Mouse (Mus musculus): ENCODE measurements around the gene Eno2.

Eno2 gene

DNA sequence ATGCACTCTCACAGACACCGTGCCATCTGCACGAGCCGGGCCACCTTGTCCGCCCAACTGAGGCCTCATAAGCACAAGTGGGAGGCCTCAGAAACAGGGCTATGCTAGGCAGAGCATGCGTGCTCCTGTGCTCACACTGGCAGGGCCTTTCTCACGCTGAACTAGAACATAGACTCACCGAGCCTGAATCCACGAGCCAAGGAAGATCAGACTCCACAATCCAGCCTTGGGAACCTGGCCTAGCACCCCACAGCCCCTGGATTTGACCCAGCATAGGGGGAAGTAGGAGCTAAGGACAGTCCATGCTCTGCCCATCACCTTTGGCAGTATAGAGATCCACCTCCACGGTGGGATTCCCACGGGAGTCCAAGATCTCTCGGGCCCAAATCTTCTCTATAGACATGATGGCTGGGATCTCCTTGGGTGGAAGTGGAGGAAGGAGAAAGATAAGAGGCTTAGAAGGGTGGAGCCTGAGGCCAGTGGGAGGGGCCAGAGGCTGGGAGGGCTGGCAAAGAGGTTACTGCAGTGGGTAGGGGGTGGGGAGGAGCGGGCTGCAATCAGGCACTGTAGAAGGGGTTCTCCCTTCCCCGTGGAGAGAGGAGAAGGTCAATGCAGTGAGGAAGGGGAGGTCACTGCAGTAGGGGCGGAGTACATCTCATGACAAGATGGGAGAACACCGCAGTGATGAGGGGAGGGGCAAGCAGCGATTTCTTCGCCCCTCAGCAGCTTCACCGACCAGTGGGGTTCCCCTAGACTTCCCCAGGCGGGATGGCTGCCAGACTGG, 1.4 kb downstream of the Eno2 start:
- peak in 1 of 2 experiments; percentile 44 for DNase-seq (ENCODE audit: inconsistent age in 2 of 2, low spot score in 1 of 2)

DNA sequence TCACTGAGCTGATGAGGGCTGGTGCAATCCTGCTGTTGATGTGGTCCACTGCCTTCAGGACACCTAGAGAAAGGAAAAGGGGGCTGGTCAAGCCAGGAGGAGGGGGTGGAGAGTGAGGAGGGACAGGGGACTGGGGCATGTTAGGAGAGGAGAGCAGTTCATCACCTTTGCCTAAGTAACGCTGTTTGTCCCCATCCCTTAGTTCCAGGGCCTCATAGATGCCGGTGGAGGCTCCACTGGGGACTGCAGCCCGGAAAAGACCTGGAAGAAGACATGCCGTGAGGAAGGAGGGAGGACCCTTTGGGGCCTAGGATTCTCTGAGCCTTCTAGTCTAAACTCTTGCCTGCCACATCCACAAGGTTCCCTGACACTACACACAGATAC, 1.9 kb downstream of the Eno2 start:
- DNase-seq (ENCODE audit: inconsistent age in 2 of 2, low spot score in 1 of 2), result no peak

DNA sequence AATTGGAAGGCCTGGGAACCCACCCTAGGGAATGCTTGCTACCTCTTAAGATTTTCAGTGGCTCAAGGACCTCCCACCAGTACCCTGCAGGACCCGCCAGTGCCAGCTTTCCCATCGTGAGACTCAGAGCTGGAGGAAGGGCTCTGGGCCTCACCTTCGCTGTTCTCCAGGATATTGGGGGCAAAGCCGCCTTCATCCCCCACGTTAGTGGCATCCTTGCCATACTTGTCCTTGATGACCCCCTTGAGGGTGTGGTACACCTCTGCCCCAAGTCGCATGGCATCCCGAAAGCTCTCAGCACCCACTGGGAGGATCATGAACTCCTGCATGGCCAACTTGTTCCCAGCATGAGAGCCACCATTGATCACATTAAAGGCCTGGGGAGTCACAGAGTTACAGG, 3.5 kb downstream of the Eno2 start:
- DNase-seq (ENCODE audit: inconsistent age in 2 of 2, low spot score in 1 of 2), result no peak

DNA sequence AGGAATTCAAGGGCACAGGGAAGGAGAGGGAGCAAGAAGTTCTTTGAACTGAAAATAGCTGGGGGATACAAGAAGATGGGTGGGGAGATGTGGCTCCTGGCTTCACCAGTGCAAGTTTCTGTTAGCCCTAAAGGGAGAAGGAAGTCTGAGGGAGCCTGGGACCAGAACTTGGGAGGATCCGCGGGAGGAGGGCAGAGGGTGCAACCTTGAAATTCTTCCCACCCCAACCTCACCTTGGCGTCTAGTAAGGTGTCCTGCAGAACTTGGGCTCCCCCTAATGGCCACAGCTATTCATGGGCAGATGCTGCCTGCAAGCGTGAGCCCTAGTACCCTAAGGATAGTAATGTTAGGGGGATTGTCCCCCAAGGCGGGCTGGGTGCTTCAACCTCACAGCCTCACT, 10.2 kb downstream of the Eno2 start:
- DNase-seq (ENCODE audit: inconsistent age in 2 of 2, low spot score in 1 of 2), result peak; percentile 88 to 95

DNA sequence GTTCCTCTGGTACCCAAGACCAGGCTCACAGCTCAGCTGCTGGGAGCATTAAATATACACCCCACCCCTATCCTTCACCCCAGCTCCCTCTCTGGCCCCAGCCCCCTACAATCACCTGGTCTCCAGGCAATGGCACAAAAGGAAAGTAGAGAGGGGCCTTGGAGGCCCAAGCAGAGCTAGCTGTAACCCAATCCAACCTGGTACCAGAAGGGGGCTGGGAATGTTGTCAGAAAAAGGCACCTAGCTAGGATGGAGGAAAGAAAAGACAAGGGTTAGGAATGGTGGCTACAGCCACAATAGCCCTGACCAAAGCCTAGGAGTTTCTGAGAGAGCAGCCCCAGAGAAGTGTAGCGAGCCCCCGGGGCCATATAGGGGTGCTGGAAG, 10.6 kb downstream of the Eno2 start:
- DNase-seq (ENCODE audit: inconsistent age in 2 of 2, low spot score in 1 of 2), result no peak

DNA sequence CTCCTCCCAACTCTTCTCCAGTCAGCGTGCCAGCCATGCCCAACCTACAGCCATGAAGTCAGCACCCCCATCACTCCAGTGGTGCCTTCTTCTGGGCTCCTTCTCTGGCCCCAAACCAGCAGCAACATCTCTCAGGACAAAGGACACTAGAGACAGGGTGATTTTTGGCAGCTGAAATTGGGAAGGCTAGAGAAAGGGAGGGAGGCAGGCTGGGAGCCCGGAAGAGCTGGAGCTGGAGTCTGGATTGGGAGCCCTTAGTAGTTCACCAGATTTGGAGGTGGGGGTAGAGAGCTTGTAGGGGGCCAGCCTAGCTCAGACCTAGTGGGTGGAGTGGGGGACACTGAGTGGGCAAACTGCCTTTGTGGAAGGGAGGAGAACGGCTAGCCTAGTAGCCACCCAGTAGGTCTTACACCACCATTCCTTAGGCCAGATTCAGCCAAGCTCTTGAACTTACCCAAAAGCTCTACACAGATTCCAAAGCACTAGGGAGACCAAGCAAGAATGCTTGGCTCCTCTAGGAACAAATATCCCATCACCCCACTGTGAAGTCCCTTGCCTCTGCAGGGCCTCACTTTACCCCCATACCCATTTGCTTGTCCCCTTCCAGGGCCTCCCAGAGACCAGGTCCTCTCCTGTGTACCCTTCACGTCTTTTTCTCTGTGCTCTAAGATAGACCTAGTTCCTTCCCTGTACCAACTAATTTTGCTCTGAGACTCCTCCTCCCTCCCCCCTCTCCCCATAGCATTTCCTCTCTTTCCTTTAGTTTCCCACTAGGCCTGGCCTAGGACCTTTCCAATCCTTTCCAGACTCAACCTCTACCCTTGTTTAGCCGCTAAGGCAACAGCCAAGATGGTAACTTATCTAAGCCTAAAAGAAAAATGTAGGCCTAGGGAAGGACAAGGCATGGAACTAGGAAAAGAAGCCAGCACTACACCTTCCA, 11.3 kb downstream of the Eno2 start:
- peak; percentile 68 to 85 for DNase-seq (ENCODE audit: inconsistent age in 2 of 2, low spot score in 1 of 2)

DNA sequence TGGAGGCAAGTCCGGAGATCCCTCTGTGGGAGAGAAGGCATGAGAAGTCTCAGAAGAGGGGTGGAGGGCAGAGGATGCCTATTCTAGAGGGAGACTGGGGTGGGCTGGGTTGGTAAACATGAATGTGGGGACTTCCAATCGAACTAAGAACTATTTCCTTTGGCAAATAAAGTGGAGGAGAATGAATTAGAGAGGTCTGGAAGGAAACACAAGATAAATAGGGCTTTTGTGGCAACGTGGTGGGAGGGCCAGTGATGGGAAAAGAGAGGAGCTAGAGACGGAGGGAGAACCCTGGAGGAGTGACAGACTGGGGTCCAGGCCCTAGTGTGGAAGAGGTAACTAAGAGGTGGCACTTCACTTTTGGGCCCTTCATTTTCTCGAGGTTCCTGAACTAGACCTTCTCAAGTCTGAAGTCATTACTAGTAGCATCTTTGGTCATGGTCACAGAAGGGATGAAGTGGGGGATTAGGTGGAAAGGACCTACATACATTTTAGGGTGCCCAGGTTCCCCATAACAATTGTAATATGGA, 12.1 kb downstream of the Eno2 start:
- DNase-seq (ENCODE audit: inconsistent age in 2 of 2, low spot score in 1 of 2), result no peak

DNA sequence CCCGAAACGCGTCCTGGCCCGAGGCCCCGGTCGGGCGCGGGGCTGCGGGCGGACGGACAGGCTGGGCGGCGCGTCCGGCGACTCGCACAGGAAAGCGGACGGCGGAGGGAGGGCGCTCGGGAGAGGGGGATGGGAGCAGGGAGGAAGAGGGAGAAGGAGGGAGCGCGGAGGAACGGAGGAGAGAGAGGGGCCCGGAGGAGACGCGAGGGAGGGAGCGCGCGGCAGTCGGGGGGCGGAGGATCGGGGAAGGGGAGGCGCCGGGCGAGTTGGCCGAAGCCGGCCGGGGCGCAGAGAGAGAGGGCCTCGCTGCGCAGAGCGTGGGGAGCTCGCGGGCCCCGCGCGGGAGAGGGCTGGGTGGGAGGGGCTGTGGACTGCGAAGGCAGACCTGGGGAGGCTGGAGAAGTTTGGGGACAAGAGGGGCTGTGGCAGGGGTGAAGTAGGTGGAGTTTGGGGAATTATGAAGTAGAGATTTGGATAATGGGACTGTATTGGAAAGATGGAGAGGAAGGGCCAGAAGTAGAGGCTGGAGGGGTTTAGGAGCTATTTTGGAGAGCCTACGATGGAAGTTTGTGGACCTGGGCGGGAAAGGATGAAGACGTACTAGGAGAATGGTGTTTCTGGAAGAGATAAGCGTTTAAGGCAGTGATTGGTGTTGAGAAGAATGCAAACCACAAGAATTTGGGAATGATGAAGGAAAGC, 12.7 kb downstream of the Eno2 start:
- DNase-seq (ENCODE audit: inconsistent age in 2 of 2, low spot score in 1 of 2), result peak; percentile 90 to 96

DNA sequence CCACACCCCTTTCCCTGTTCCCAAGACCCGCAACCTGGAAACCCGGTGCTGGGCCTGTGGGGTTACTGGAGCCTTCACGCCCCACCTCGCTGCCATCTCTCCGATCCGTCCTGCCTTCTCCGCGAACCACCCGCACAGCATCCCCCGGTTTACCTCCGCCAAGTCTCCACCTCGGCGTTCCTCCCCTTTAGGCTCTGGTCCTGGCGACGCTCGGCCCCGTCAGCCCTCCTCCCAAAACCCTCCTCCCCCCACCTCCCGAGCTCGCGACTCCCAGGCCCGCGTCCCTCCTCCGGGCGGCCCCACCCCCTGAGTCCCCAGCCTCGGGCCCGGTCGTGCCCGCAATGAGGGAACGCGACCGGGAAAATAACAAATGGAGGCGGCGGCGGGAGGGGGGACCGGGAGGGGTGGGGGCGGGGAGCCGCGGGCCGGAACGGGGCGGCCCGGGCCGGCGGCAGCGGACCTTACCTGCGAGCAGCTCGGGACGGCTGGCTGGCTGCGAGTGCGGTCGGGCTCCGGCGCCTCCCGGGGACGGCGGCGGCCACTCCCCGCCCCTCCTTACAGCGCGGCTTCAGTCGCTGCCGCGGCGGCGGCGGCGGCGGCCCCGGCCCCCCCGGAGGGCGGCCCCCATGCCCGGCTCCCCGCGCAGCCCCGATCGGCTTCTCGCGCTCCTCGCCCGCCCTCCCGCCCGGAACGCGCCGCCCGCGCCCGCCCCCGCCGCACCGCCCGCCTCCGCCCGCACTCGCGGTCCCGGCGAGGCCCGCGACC, 13.5 kb downstream of the Eno2 start, which contains the start of the genes Gm45234 and Atn1:
Gm45234 (minus strand) TSS at position 191 of the 765 bp plus-strand sequence.
Atn1 (minus strand) TSS at position 694 of the 765 bp plus-strand sequence.
- DNase-seq (ENCODE audit: inconsistent age in 2 of 2, low spot score in 1 of 2), result peak; percentile 86 to 92

DNA sequence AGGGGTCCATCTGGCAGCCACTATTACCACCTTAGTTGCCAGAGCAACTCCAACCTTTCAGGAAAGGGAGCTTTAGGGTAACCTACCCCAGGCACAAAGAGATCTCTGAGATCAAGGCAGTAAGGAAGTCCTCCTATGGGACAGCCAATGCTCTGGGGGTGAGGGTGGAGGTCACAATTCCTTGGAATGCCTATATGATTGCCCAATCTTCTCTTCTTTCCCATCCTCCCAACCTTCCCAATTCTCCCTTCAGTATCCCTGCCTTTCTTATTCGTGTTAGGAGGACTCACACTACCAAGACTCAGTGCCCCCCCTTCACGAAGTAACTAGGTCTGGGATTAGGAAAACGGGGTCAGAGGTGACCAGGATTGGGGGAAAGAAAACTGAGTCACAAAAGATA, 14.2 kb downstream of the Eno2 start:
- no peak for DNase-seq (ENCODE audit: inconsistent age in 2 of 2, low spot score in 1 of 2)

DNA sequence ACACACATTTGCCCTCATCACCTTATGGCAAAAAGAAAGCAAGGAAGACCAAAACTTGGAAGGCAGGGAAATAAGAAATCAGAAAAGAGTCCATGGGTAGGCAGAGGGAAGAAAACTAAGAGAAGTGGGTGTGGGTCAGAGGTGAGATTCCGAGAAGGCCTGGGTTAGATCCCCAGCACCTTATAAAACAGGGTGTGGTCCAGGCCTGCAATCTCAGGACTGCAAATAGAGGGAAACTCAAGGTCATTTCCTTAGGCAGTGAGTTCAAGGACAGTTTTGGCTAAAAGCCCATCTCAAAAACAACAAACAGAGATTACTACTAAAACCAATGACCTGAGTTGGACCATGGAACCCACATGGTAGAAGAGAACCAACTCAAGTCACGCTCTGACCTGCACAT, 15.6 kb downstream of the Eno2 start:
- no peak for DNase-seq (ENCODE audit: inconsistent age in 2 of 2, low spot score in 1 of 2)

DNA sequence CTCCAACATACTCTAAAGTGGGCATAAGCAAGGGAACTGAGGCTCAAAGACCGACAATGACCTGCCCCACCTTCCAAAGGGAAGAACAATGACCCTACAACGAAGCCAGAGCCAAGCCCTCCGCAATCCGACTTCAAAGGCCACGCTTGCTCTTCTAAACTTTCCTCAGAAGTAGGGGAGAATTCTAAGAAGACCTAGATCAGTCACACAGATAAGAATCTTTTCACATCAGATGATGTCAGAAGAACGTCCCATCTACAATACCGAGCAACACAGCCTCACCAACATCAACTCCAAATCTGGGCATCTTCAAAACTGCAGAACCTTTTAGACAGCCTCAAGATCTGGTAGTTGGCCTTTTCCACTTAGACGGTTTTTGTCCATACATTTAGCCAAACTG, 19.1 kb downstream of the Eno2 start:
- DNase-seq (ENCODE audit: inconsistent age in 2 of 2, low spot score in 1 of 2), result peak in 1 of 2 experiments; percentile 73

DNA sequence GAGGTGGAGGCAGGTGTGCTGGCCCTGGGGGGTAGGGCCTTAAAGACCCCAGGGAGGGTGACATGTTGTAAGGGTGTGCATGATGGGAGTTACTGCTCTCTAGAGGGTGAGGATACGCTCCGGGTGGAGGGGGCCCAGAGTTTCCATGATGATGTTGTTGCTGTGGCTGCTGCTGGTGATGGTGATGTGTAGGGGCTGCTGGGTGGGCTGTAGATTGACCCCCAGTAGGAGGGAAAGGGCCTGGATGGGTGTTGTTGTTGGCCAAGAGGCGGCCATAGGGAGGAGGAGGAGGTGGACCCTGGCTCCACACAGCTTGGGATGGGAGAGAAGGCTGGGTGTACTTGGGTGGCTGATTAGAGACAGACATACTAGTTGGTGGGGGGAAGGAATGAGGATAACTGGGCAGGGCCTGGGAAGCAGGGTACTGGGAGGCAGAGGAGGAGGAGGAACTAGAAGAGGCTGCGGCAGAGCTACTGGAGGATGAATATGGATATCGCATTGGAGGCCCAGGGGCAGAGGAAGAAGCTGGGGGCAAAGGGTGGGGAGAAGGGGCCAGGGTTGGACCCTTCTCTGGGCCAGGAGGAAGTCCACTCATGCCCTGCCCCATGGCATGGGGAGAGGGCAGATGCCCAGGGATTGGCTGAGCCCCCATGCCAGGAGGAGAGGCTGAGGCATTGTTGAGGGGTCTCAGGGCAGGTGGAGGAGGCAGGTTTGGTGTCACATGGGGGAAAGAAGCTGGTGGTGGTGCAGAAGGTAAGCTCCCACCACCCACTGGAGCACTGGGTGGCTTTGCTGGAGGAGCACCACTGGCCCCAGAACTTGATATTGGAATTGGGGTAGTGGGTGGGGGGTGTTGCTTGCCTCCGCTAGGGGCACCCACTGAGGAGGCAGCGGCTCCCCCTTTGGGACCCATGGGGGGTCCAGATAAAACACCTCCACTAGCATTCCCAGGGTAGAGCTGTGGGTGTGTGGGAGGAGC, 22.5 kb downstream of the Eno2 start:
- DNase-seq (ENCODE audit: inconsistent age in 2 of 2, low spot score in 1 of 2), result peak in 1 of 2 experiments; percentile 49

DNA sequence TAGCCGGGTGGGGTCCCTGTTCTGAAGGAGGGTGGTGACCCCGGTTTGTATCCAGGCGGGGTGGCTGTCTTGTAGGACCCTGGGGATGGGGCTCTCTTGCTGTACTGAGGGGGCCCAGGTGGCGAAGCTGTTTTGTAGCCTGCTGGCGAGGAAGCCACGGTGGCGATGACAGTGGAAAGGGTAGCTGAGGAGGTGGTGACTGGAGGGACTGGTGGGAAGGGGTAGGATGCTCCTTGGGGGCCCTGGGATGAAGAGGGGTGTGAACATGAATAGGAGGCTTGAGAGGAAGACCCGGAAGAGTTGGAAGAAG, 23.2 kb downstream of the Eno2 start:
- no peak for DNase-seq (ENCODE audit: inconsistent age in 2 of 2, low spot score in 1 of 2)

DNA sequence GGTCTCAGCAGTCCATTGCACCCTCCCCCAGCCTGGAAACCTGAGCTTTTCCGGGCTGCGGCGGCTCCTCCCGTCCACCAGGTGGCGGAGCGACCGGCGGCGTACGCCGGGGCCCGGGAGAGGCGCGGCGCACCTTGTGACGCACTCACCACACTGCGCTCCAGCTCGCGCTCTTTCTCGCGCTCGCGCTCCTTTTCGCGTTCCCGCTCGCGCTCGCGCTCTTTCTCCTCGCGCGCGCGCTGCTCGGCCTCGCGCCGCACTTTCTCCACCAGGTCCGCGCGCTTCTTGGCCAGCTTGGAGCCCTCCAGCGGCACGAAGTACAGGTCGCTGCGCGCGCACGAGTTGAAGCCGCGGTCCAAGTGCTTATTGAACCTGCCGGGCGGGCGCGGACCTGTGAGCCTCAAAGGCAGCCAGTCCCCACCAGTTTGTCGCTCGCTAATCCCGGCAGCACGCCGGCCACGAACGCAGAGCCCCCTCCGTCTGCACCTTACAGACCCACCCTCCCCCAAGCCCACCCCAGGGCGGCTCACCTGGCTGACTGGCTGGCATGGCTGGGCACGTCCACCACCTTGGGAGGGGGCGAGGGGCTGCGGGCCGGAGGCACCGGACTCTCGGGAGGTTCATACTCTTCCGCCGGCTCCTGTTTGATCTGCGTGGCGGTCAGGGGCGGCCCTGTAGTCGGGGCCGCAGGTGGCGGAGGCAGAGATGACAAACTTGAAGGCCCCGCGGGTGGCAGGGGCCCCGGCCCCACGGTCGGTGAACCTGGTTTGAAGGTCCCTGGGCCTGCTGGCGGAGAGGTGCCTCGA, 23.8 kb downstream of the Eno2 start:
- DNase-seq (ENCODE audit: inconsistent age in 2 of 2, low spot score in 1 of 2), result peak; percentile 97 to 98

DNA sequence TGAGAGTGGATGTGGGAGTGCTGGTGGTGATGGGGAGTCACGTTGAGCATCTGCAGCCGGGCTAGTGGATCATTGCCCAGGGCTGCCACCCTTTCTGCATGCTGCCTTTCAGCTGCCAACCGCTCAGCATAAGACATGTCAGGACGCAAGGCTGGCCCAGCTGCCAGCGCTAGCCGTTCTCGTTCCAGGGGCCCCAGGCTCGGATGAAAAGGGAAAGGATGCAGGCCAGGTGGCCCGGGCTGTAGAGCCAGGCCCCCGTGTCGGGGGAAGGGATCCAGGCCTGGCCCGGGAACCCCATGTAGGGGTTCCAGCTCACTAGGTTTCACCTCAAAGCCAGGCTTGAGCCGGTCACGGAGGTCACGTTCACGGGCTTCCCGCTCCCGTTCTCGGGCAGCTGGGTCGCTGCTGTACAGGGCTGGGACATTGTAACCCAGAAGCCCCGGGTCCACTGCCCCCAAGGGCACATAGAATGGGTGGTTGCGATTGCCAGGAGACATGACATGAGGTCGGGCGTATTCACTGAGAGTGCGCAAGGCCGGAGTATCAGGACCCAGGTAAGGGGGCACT, 24.6 kb downstream of the Eno2 start:
- no peak for DNase-seq (ENCODE audit: inconsistent age in 2 of 2, low spot score in 1 of 2)

DNA sequence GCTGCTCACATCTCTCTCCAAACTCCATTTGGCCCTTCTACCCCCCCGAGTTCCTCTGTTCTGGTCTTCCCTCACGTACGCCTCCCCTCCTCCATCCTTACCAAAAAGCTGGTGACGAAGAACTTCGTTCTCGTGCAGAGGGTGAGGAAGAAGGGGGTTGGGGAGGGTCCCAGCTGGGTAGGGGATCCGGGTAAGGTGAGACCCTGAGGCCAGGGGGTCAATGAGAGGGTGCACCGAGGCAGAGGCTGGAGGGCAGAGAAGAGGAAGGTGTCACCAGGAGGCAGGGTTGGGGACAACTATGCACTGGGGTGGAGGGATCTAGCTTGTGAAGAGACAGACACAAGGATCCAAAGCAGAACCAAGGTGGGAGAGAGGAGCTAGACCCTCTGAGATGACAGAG, 25.8 kb downstream of the Eno2 start:
- DNase-seq (ENCODE audit: inconsistent age in 2 of 2, low spot score in 1 of 2), result no peak

DNA sequence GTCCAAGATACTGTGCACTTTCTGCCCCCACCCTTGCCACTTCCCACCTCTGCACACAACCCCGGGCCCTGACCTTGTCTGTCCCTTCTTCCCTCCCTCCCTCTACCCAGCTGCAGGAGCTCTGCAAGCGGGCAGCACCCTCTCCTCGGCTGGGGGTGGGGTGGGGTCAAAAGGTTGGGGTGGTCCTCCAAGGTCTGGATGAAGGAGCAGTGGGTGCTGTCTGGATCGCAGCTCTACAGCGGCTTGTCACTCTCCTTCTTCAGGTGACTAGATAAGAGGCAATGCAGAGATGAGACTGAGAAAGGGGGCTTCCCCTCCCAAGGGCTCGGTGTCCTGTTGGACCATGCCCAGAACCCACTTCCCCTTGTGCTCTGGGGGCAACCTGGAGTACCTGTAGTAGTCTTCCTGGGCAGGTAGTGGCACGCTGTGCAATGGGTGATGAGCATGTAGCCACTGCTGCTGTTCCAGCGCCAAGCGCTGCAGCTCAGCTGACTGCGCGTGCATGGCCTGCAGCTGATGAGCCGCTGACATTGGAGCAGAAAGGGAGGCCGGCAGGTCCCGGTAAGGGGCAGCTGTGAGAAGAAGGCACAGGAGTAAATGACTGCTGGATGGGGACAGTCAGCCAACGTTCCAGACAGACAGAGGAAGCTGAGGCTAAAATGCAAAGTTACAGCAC, 26.5 kb downstream of the Eno2 start:
- DNase-seq (ENCODE audit: inconsistent age in 2 of 2, low spot score in 1 of 2), result peak in 1 of 2 experiments; percentile 60

Data from adrenal gland, adult (tissue).